Mouse (Mus musculus): Measurements from ENCODE around the gene Pnpt1. TPM values are rescaled to one million over a fixed set of nuclear protein-coding genes. Genes with fewer than 3 reads are reported as not detected.

Pnpt1 gene
- total RNA-seq (2021) = 10 to 100 TPM; 22.9 to 27.5 TPM
- long read RNA-seq, experiment 1, transcript Pnpt1-201 (28 exons, 2,707 nt) = major isoform, 62 of 73 reads
- long read RNA-seq, experiment 1, partial matches to known transcripts = 5 of 73 reads
- long read RNA-seq, experiment 1, other reads (novel, unspliced or antisense) = 6 of 73 reads
- long read RNA-seq, experiment 2, transcript Pnpt1-201 (28 exons, 2,707 nt) = major isoform, 62 of 76 reads
- long read RNA-seq, experiment 2, partial matches to known transcripts = 1 of 76 reads
- long read RNA-seq, experiment 2, other reads (novel, unspliced or antisense) = 13 of 76 reads

- DNase-seq = peak; percentile 88 to 93
- intact Hi-C loops (cut with DNase I) = loop anchor here (10.0 kb wide), 1 partner anchor 516 kb away; no protein-coding TSS in a partner anchor
Measured at GRCm38 (mm10) chr11:29130385-29131355, at the start of gene Pnpt1. TSS of gene Pnpt1 (plus strand) at chr11:29130744.

GRCm38 (mm10) chr11:29092403-29092802 is 38.1 kb upstream of the Pnpt1 start:
- intact Hi-C loops (cut with DNase I) = no loop called here
- DNase-seq = no peak

GRCm38 (mm10) chr11:29098926-29099325 is 31.6 kb upstream of the Pnpt1 start:
- DNase-seq = no peak
- intact Hi-C loops (cut with DNase I) = no loop called here

GRCm38 (mm10) chr11:29129862-29130384 is 621 bp upstream of the Pnpt1 start:
- intact Hi-C loops (cut with DNase I) = loop anchor here (10.0 kb wide), 1 partner anchor 515 kb away; no protein-coding TSS in a partner anchor
- no peak for DNase-seq

- intact Hi-C loops (cut with DNase I) = no loop called here
Measured at GRCm38 (mm10) chr11:29140671-29141070, 10.1 kb downstream of the Pnpt1 start.

GRCm38 (mm10) chr11:29148901-29149300 is 18.4 kb downstream of the Pnpt1 start:
- DNase-seq = no peak
- intact Hi-C loops (cut with DNase I) = no loop called here

More at GRCm38 (mm10) chr11:29140671-29141070, 10.1 kb downstream of the Pnpt1 start:
- no peak for DNase-seq

GRCm38 (mm10) chr11:29163569-29163968 is 33.0 kb downstream of the Pnpt1 start:
- no peak for DNase-seq
- intact Hi-C loops (cut with DNase I) = no loop called here

- DNase-seq = peak; percentile 30 to 43
- intact Hi-C loops (cut with DNase I) = no loop called here
Measured at GRCm38 (mm10) chr11:29171959-29172391, 41.4 kb downstream of the Pnpt1 start.

GRCm38 (mm10) chr11:29172563-29173124 is 42.1 kb downstream of the Pnpt1 start, which contains the start of gene Ppp4r3b:
TSS of gene Ppp4r3b (plus strand) at chr11:29172890.
- intact Hi-C loops (cut with DNase I) = no loop called here
- DNase-seq = peak; percentile 96

GRCm38 (mm10) chr11:29173125-29173631 is 42.6 kb downstream of the Pnpt1 start:
- intact Hi-C loops (cut with DNase I) = no loop called here

GRCm38 (mm10) chr11:29173706-29174436 is 43.3 kb downstream of the Pnpt1 start:
- intact Hi-C loops (cut with DNase I) = no loop called here
- DNase-seq = no peak

More at GRCm38 (mm10) chr11:29173125-29173631, 42.6 kb downstream of the Pnpt1 start:
- DNase-seq = peak; percentile 47 to 64

GRCm38 (mm10) chr11:29179319-29179718 is 48.8 kb downstream of the Pnpt1 start:
- DNase-seq = no peak
- intact Hi-C loops (cut with DNase I) = no loop called here

GRCm38 (mm10) chr11:29180657-29181056 is 50.1 kb downstream of the Pnpt1 start:
- peak; percentile 11 to 40 for DNase-seq

GRCm38 (mm10) chr11:29181751-29182150 is 51.2 kb downstream of the Pnpt1 start:
- DNase-seq = no peak
- intact Hi-C loops (cut with DNase I) = no loop called here

More at GRCm38 (mm10) chr11:29180657-29181056, 50.1 kb downstream of the Pnpt1 start:
- intact Hi-C loops (cut with DNase I) = no loop called here

- DNase-seq = no peak
- intact Hi-C loops (cut with DNase I) = loop anchor here (5.0 kb wide), 1 partner anchor 33 kb away; no protein-coding TSS in a partner anchor
Measured at GRCm38 (mm10) chr11:29188981-29189380, 58.4 kb downstream of the Pnpt1 start.

GRCm38 (mm10) chr11:29203653-29204052 is 73.1 kb downstream of the Pnpt1 start:
- no peak for DNase-seq
- intact Hi-C loops (cut with DNase I) = no loop called here

- no peak for DNase-seq
- intact Hi-C loops (cut with DNase I) = no loop called here
Measured at GRCm38 (mm10) chr11:29209774-29210173, 79.2 kb downstream of the Pnpt1 start.

All from heart, postnatal 14 days (tissue).